Mouse (Mus musculus) forebrain, embryonic 11.5 days (tissue): Measurements from ENCODE around the gene Npas3. TPM values are rescaled to one million over a fixed set of nuclear protein-coding genes. Genes with fewer than 3 reads are reported as not detected.
A peak's percentile ranks its signal among the peaks of the same experiment; 100 is the strongest.

ENCODE experiments used
- ATAC-seq: fragments of 200-750 bp; cut with Nextera tagmentation; replicated peaks from 2 replicates; pipeline ENCODE4 v1.8.0; 2017; ENCODE audit warnings: moderate TSS enrichment; ENCODE audit not compliant: low FRiP score
- DNase-seq: peaks from one replicate; pipeline ENCODE4 v3.0.0-alpha.2; 2017; ENCODE audit warnings: low spot score
- H3K27ac ChIP-seq: fragments of 300-500 bp; sonication (generic); 2 replicates; pipeline ENCODE4 v1.5.1; 2014; ENCODE audit warnings: low read depth, low read length
- H3K27me3 ChIP-seq: fragments of 300-500 bp; sonication (generic); 2 replicates; pipeline ENCODE4 v1.6.1; 2014; ENCODE audit warnings: mild to moderate bottlenecking, low read length, mixed read lengths; ENCODE audit not compliant: control insufficient read depth, insufficient read depth
- H3K36me3 ChIP-seq: fragments of 300-500 bp; sonication (generic); 2 replicates; pipeline ENCODE4 v1.6.1; 2014; ENCODE audit warnings: mild to moderate bottlenecking, low read length, moderate library complexity, mixed read lengths; ENCODE audit not compliant: control insufficient read depth, insufficient read depth
- H3K4me1 ChIP-seq: fragments of 300-500 bp; sonication (generic); replicated peaks from 2 replicates; pipeline ENCODE4 v1.6.1; 2014; ENCODE audit warnings: low read length, mixed read lengths; ENCODE audit not compliant: control insufficient read depth, insufficient read depth
- H3K4me2 ChIP-seq: fragments of 300-500 bp; sonication (generic); 2 replicates; pipeline ENCODE4 v1.6.1; 2014; ENCODE audit warnings: low read depth, mild to moderate bottlenecking, low read length, moderate library complexity, mixed read lengths; ENCODE audit not compliant: severe bottlenecking
- H3K4me3 ChIP-seq: fragments of 300-500 bp; sonication (generic); 2 replicates; pipeline ENCODE4 v1.5.1; 2014; ENCODE audit warnings: low read depth, low read length
- H3K9ac ChIP-seq: fragments of 300-500 bp; sonication (generic); 2 replicates; pipeline ENCODE4 v1.6.1; 2014; ENCODE audit warnings: low read length
- H3K9me3 ChIP-seq: fragments of 300-500 bp; sonication (generic); 2 replicates; pipeline ENCODE4 v1.6.1; 2016; ENCODE audit warnings: low read length, mixed read lengths; ENCODE audit not compliant: control insufficient read depth
- WGBS: fragments of 180-500 bp; shearing (Covaris S2); extraction: QIAGEN DNeasy Blood & Tissue Kit; methylation state at CpG from one replicate; pipeline ENCODE4 v1.1.7; 2014; 5-methylcytosine and 5-hydroxymethylcytosine counted together
- polyA plus RNA-seq: library from polyadenylated mRNA; unstranded; fragments of >200 nt; fragmentation: Nextera tagmentation; extraction: Ambion mirVana; gene quantifications from 2 replicates; pipeline ENCODE4 v1.2.1, GENCODE M21; 2014

Npas3 gene
- polyA plus RNA-seq, 1 experiment from 2014 or later = 22.5 TPM

GRCm38 (mm10) chr12:54017949-54018348 lies 769.5 kb downstream of the Npas3 start:
- Histone ChIP-seq H3K27ac (no peak overlapping the region), H3K4me2 (no peak overlapping the region), H3K36me3 (no peaks in the 10 kb centered on the region), H3K9ac (no peak overlapping the region), H3K4me3 (no peak overlapping the region), H3K9me3 (no peaks in the 10 kb centered on the region), H3K27me3 (no peaks in the 10 kb centered on the region), H3K4me1 (no peaks in the 10 kb centered on the region; the same call in 1 of the 2 replicates)
- no peak for DNase-seq
- 52% methylated on average over 8 of the region's 8 CpGs for WGBS
- no peak for ATAC-seq

GRCm38 (mm10) chr12:54019979-54020378 lies 771.5 kb downstream of the Npas3 start:
- WGBS = 96% methylated on average over 8 of the region's 8 CpGs
- DNase-seq = no peak
- H3K4me2 ChIP-seq = no peak overlapping the region
- no peak for ATAC-seq
- H3K9me3 ChIP-seq = no peaks in the 10 kb centered on the region
- no peak overlapping the region for H3K9ac ChIP-seq
- H3K27me3 ChIP-seq = no peaks in the 10 kb centered on the region
- H3K36me3 ChIP-seq = no peaks in the 10 kb centered on the region
- H3K4me1 ChIP-seq = no peaks in the 10 kb centered on the region; the same call in 1 of the 2 replicates
- no peak overlapping the region for H3K4me3 ChIP-seq
- H3K27ac ChIP-seq = no peak overlapping the region

GRCm38 (mm10) chr12:54034666-54035346 lies 786.3 kb downstream of the Npas3 start:
- DNase-seq = peak; percentile 85
- ATAC-seq = peak; percentile 97
- Histone ChIP-seq H3K27me3 (no peaks in the 10 kb centered on the region), H3K9ac (peak overlapping the region; percentile 54), H3K4me3 (no peak overlapping the region), H3K9me3 (no peaks in the 10 kb centered on the region), H3K4me1 (peaks cover 16% of the 10 kb centered on the region), H3K27ac (peak overlapping the region; percentile 83), H3K4me2 (peak overlapping the region; percentile 13), H3K36me3 (no peaks in the 10 kb centered on the region)
- 8% methylated on average over 8 of the region's 8 CpGs for WGBS

GRCm38 (mm10) chr12:54037602-54038001 lies 789.1 kb downstream of the Npas3 start:
- H3K9ac ChIP-seq = no peak overlapping the region
- no peak overlapping the region for H3K27ac ChIP-seq
- no peak overlapping the region for H3K4me2 ChIP-seq
- no peak for DNase-seq
- no peak overlapping the region for H3K4me3 ChIP-seq
- H3K27me3 ChIP-seq = no peaks in the 10 kb centered on the region
- peaks cover 14% of the 10 kb centered on the region for H3K4me1 ChIP-seq
- 94% methylated on average over 3 of the region's 3 CpGs for WGBS
- H3K36me3 ChIP-seq = no peaks in the 10 kb centered on the region
- no peaks in the 10 kb centered on the region for H3K9me3 ChIP-seq
- ATAC-seq = no peak

GRCm38 (mm10) chr12:54042996-54043544 lies 794.6 kb downstream of the Npas3 start:
- H3K27me3 ChIP-seq = no peaks in the 10 kb centered on the region
- H3K9ac ChIP-seq = no peak overlapping the region
- H3K9me3 ChIP-seq = no peaks in the 10 kb centered on the region
- no peak overlapping the region for H3K27ac ChIP-seq
- no peaks in the 10 kb centered on the region; the same call in 1 of the 2 replicates for H3K4me1 ChIP-seq
- ATAC-seq = no peak
- WGBS = 60% methylated on average over 9 of the region's 9 CpGs
- no peaks in the 10 kb centered on the region for H3K36me3 ChIP-seq
- H3K4me3 ChIP-seq = no peak overlapping the region
- DNase-seq = no peak
- no peak overlapping the region for H3K4me2 ChIP-seq

GRCm38 (mm10) chr12:54044606-54045334 lies 796.3 kb downstream of the Npas3 start:
- no peak for DNase-seq
- Histone ChIP-seq H3K27me3 (no peaks in the 10 kb centered on the region), H3K36me3 (no peaks in the 10 kb centered on the region), H3K27ac (no peak overlapping the region), H3K4me2 (no peak overlapping the region), H3K9me3 (no peaks in the 10 kb centered on the region), H3K9ac (no peak overlapping the region), H3K4me1 (no peaks in the 10 kb centered on the region; the same call in 1 of the 2 replicates), H3K4me3 (no peak overlapping the region)
- no peak for ATAC-seq
- 70% methylated on average over 15 of the region's 15 CpGs for WGBS

GRCm38 (mm10) chr12:54045360-54045759 lies 796.9 kb downstream of the Npas3 start:
- Histone ChIP-seq H3K4me3 (no peak overlapping the region), H3K4me1 (no peaks in the 10 kb centered on the region; the same call in 1 of the 2 replicates), H3K4me2 (no peak overlapping the region), H3K9me3 (no peaks in the 10 kb centered on the region), H3K9ac (no peak overlapping the region), H3K36me3 (no peaks in the 10 kb centered on the region), H3K27me3 (no peaks in the 10 kb centered on the region), H3K27ac (no peak overlapping the region)
- no peak for ATAC-seq
- DNase-seq = no peak
- WGBS = 73% methylated on average over 4 of the region's 4 CpGs

GRCm38 (mm10) chr12:54046824-54047223 lies 798.3 kb downstream of the Npas3 start:
- DNase-seq (no peak), ATAC-seq (no peak)
- Histone ChIP-seq H3K4me2 (no peak overlapping the region), H3K27ac (no peak overlapping the region), H3K27me3 (no peaks in the 10 kb centered on the region), H3K9me3 (no peaks in the 10 kb centered on the region), H3K36me3 (no peaks in the 10 kb centered on the region), H3K4me1 (no peaks in the 10 kb centered on the region; the same call in 1 of the 2 replicates), H3K9ac (no peak overlapping the region), H3K4me3 (no peak overlapping the region)
- WGBS = 19% methylated on average over 6 of the region's 6 CpGs
